Mouse (Mus musculus) cerebellum, adult (tissue): Measurements from ENCODE around the gene Mt4.

Experiments used
- ATAC-seq: cut with Nextera tagmentation; 2 replicates; pipeline ENCODE4 v1.9.2; 2017; ENCODE audit warnings: mild to moderate bottlenecking, moderate library complexity, mixed read lengths; ENCODE audit not compliant: insufficient number of reproducible peaks, low FRiP score, low TSS enrichment

Gene Mt4

DNA sequence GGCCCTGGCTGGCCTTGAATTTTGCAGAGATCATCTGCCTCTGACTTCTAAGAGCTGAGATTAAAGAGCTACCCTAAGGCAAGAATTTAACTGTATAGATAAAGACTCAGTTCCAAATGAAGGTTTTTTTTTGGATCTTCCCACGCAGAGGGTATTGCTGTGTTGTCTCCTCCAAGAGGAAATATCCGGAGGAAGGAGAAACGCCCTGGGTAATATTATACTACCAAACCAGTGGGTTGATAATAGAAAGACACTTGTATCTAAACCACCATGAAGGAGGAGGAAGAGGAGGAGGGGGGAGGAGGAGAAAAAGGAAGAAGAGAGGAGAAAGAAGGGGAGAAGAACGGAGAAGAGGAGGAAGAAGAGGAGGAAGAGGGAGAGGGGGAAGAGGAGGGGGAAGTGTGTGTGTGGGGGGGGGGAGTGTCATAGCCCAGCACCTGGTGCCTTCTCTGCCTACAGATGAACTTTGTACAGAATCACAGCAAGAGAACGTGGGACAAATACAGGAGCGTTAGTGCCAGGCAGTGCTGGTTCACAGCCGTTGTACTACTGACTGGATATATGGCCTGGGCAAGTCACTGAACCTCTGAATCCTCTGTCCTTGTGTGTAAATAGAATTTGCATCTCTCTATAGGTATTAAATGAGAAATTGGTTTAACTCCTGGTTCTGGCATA lies 40.9 kb downstream of the Mt4 start:
- ATAC-seq, result no peak

- peak; percentile 59 for ATAC-seq
Measured at GRCm38 (mm10) chr8:94178857-94179712, 42.1 kb downstream of the Mt4 start, which contains the start of gene Mt1. Gene Mt1 (plus strand): TSS chr8:94179082.

DNA sequence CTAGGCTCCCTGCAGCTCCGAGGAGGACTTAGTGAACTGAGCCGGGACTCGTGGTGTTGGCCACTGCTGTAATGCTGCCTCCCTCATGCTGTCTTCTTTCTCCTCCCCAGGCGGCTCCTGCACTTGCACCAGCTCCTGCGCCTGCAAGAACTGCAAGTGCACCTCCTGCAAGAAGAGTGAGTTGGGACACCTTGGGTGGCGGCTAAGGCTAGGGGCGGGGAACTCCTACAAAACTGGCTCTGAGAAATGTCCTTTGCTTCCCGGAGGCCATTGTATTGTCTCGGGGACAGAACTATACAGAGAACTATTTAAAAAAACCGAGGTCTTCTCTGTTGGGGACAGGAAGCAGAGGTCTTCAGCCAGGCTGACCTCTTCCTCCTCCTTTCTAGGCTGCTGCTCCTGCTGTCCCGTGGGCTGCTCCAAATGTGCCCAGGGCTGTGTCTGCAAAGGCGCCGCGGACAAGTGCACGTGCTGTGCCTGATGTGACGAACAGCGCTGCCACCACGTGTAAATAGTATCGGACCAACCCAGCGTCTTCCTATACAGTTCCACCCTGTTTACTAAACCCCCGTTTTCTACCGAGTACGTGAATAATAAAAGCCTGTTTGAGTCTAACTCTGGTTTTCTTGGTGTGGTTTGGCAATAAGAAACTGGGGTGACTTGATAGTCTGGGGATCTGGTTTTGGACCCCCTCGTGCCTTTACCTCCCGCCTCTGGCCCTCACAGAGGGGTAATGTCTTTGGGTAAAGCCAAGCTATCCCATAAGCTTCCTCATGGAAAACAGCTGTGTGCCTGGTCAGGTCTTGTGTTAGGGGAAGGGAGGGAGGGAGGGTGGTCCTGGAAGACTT lies 42.9 kb downstream of the Mt4 start:
- no peak for ATAC-seq

- ATAC-seq, result no peak
Measured at GRCm38 (mm10) chr8:94180561-94180908, 43.5 kb downstream of the Mt4 start.

DNA sequence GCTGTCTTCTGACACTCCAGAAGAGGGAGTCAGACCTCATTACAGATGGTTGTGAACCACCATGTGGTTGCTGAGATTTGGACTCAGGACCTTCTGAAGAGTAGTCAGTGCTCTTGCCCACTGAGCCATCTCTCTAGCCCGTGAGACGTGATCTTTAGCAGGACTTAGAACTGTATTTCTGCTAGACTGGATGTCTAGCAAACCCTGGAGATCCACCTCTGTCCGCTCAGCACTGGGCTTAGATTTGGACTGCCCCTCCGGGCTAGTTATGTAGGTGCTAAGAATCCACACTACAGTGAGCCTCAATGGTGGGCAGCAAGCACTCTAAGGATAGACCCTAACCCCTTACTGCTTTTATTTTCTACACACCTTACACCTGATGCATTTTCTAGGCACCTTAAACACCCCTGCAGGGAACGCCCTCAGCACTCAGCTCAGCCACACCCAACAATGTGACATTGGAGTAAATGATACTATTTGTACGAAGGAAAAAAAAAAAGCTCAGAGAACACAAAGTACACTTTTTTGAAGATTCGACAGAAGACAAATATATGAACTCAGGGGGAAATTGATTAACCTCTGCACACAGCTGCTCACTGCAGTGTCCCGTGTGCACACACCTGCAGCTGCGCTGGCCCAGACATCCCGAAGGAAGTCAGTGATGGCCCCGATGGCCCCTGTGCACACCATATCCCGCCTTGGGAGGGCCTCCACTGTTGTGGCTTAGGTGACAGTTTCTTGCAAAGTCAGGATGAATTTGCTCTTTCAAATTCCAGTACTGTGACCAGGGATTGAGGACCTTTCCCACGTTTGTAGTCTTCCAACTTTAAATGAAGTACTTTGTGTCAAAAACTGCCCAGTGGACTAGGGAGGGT lies 45.3 kb downstream of the Mt4 start:
- ATAC-seq, result no peak

GRCm38 (mm10) chr8:94183117-94183516 lies 46.1 kb downstream of the Mt4 start:
- ATAC-seq, result no peak

GRCm38 (mm10) chr8:94184357-94184843 lies 47.4 kb downstream of the Mt4 start:
- ATAC-seq, result no peak

- ATAC-seq, result no peak
Measured at GRCm38 (mm10) chr8:94185791-94186190, 48.8 kb downstream of the Mt4 start.

GRCm38 (mm10) chr8:94186542-94186941 lies 49.5 kb downstream of the Mt4 start:
- ATAC-seq, result peak; percentile 90

DNA sequence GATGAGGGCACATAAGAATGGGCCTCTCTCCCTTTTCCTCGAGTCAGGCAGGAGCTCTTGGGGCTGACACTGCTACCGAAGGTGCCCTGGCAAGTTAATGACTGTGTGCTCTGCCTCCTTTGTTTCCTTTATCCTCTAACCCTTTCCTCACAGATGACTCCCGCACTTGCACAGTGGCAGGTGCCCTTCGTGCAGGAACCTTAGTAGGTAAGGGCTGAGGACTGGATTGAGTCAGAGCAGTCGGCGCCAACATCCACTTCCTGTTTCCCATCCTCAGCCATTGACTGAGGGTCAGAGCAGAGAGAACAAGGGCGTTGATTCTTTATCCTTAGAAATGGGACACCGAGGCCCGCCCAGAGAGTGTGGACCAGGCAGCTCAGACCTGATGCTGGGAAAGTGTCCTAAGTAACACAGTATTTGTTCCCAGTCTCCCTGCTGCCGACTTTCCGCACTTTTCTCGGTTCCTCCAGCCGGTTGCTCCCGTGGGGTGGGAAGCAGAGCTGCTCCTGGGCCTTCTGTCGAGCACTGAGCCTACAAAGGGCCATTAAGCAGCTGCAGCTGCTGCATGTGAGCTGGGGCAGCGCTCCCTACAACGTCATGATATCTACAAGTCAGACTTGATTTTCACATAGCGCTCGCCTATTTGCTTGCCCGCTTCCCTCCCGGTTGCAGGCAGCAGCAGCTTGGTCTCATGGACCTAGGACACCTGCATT lies 50.4 kb downstream of the Mt4 start:
- no peak for ATAC-seq
